Mouse (Mus musculus): ENCODE measurements around the gene Ddx56.
"Not testable (repeated sequence)": the region's sequence is repeated elsewhere in the genome, so short reads cannot be mapped to it uniquely, and the experiment has no call there.

Gene Ddx56

GRCm38 (mm10) chr11:6261434-6262082, 6.0 kb downstream of the Ddx56 start:
- DNase-seq (ENCODE audit: low spot score) = no peak

GRCm38 (mm10) chr11:6259413-6259812, 8.2 kb downstream of the Ddx56 start:
- DNase-seq (ENCODE audit: low spot score) = no peak

- DNase-seq (ENCODE audit: low spot score) = no peak
These were observed 11.0 kb downstream of the Ddx56 start for GRCm38 (mm10) chr11:6256490-6257072.

GRCm38 (mm10) chr11:6254602-6255001, 13.0 kb downstream of the Ddx56 start:
- not testable (repeated sequence) for DNase-seq (ENCODE audit: low spot score)

- DNase-seq (ENCODE audit: low spot score) = no peak
These were observed 14.7 kb downstream of the Ddx56 start for GRCm38 (mm10) chr11:6252824-6253223.

GRCm38 (mm10) chr11:6252248-6252647, 15.3 kb downstream of the Ddx56 start:
- no peak for DNase-seq (ENCODE audit: low spot score)

- no peak for DNase-seq (ENCODE audit: low spot score)
These were observed 22.9 kb downstream of the Ddx56 start for GRCm38 (mm10) chr11:6244707-6245106.

GRCm38 (mm10) chr11:6233025-6233424, 34.5 kb downstream of the Ddx56 start:
- no peak for DNase-seq (ENCODE audit: low spot score)

GRCm38 (mm10) chr11:6230012-6230411, 37.6 kb downstream of the Ddx56 start, which contains the start of gene Npc1l1:
Gene Npc1l1, minus strand, starts transcription at chr11:6230143.
- DNase-seq (ENCODE audit: low spot score) = no peak

GRCm38 (mm10) chr11:6224541-6225229, 42.9 kb downstream of the Ddx56 start:
- no peak for DNase-seq (ENCODE audit: low spot score)

GRCm38 (mm10) chr11:6222187-6222586, 45.4 kb downstream of the Ddx56 start:
- no peak for DNase-seq (ENCODE audit: low spot score)

- DNase-seq (ENCODE audit: low spot score) = no peak
These were observed 47.6 kb downstream of the Ddx56 start for GRCm38 (mm10) chr11:6219967-6220366.

GRCm38 (mm10) chr11:6218189-6218896, 49.2 kb downstream of the Ddx56 start:
- DNase-seq (ENCODE audit: low spot score) = no peak

GRCm38 (mm10) chr11:6216834-6217233, 50.7 kb downstream of the Ddx56 start:
- no peak for DNase-seq (ENCODE audit: low spot score)

Measured in testis, postnatal 14 days (tissue).